Mouse (Mus musculus): Measurements from ENCODE around the gene 4930518I15Rik.

DNA sequence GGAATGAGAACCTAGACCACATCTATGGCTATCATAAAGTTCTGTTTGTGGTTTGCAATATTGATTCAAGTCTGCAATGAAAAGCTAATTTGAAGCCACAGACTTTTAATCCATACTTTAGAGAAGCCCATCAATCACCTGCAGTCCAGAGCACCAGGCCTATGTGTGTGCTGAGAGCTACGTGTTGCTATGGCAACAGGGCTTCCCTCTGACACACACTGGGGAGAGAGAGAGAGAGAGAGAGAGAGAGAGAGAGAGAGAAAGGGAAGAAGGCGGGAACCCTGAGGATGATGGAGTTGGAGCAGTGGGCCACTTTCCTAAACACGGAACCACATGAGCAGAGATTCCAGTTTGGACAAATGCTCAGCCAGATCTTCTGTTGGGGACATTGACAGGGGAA lies 34.5 kb upstream of the 4930518I15Rik start:
- TF ChIP-seq EP300 (IDR thresholded peaks at IDR 0.05; ENCODE audit: low read depth) = no peak
- no peak for TF ChIP-seq CTCF (IDR thresholded peaks at IDR 0.05; ENCODE audit: low read depth)
